Mouse (Mus musculus) G1E-ER4 (cell line): ENCODE measurements around the gene Cyp2c23. TPM values are rescaled to one million over a fixed set of nuclear protein-coding genes. Genes with fewer than 3 reads are reported as not detected.

ENCODE experiments used
- GATA1 ChIP-seq: IDR thresholded peaks from one replicate; pipeline ENCODE4 v1.8.0; 2012; ENCODE audit warnings: low read length, inconsistent platforms
- polyA plus RNA-seq: library from polyadenylated mRNA; stranded (reverse); fragments of >175 nt; gene quantifications from 2 replicates; pipeline ENCODE4 v1.2.3, GENCODE M21; 2012

The Cyp2c23 gene
- polyA plus RNA-seq, 1 experiment, result not detected

DNA sequence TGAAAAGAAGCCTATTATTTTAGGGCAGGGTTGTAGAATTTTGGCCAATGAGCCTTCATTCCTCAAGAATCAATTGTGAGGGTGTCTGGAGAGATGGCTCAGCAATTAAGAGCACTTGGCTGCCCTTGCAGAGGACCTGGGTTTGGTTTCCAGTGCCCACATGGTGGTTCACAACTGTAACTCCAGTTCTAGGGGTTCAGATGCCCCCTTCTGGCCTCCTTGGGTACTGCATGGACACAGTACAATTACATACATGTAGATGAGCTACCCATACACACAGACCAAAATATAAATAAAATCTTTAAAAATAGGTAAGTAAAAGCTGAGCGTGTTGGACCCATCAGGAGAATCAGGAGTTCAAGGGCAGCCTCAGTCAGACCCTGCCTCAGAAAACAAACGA lies 67.8 kb downstream of the Cyp2c23 start:
- no peak for TF ChIP-seq GATA1

DNA sequence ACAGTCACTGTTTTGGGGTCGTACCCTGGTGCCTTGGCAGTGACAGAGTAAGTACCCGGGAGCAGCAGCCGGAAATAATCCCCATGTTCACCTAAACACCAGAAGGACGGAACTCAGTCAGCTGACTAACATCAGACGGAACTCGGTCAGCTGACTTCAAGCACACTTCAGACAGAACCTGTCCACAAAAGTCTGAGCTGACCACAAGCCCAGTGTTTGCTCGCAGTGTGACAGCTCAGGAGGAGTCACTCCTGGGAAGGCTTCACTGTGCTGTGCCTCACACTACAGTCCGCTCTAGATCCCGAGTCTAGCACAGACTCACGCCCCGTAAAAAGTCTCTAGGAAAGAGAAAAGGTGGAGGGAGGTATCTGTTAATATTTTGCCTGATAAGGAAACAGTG lies 69.0 kb downstream of the Cyp2c23 start:
- no peak for TF ChIP-seq GATA1

DNA sequence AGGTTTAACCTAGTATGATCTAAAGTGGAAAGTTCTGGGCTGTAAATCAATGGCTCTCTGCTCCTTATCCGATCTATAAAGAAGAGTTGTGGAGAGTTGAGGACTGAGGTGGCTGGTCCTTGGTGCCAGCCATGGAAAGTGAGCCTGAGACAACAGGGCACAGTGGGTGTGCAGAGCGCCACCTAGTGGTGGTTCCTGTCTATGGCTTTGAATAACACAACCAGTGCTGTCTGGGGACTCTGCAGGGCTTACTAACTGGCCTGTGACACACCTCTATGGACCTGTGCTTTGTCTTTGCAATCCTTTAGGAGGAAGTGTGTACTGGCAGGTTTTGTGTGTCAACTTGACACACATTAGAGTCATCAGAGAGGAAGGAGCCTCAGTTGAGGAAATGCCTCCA lies 69.8 kb downstream of the Cyp2c23 start:
- TF ChIP-seq GATA1, result no peak

DNA sequence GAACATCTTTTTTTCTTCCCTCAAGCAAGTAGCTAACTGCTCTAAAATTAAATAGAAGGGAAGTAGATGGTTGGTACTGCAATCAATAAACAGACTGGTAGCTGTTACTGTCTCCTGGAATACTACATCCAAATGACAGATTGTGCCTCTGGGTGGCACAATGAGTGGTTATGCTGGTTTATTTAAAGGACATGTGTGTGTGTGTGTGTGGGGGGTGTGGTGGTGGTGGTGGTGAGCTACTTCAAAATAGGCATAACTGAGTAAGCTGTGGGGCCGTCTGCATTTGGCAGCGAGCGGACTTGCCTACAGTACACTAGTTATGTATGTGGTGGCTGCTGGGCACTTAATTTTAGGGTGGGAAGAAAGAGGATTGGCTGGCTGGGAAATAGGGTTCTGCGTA lies 71.1 kb downstream of the Cyp2c23 start:
- TF ChIP-seq GATA1, result no peak

DNA sequence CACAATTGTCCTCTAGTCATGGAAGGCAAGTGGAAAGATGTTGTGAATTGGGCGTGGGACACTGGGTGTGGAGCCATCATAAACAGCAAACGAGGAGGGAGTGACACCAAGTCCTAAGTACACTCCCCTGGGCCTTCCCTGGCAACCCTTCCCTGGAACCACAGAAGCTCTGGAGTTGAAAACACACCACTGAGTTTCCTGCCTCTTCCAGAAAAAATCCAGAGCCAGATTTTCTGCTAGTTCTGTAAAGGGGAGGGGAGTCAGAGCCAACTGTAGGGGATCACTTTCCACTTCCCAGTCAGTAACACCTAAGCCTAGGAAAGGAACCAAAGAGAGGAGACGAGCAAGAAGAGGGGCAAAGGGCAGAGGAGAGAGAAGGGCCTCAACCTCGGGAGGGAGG lies 71.6 kb downstream of the Cyp2c23 start:
- TF ChIP-seq GATA1, result no peak

DNA sequence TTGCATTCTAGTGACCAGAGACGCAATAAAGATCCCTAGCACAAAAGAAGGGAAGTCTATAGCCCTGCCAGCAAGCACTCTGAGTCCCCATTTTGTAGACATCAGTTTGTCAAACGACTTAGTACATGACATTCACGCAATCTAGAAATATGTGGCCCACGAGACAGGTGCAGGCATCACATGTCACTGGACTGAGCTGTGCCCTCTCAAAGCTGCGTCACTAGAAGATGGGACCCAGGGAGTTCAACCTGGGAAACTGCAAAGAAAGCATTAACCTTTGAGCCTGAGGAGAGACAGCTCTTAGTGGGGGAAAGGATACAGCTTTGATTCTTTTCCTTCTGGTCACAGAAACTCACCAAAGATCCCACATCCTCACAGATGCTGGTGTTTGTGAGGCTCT lies 73.7 kb downstream of the Cyp2c23 start:
- no peak for TF ChIP-seq GATA1

Other genes starting within 250 kb of the Cyp2c23 start
- not detected in 2 replicates for gene Abcc2, start 247.0 kb downstream of the Cyp2c23 start, polyA plus RNA-seq
- not detected in 2 replicates for gene Dnmbp, start 89.0 kb downstream of the Cyp2c23 start, polyA plus RNA-seq
- gene Cpn1, start 42.7 kb downstream of the Cyp2c23 start, polyA plus RNA-seq, result not detected in 2 replicates
- 10.1 and 11.8 TPM in 2 replicates for gene Erlin1, start 40.6 kb upstream of the Cyp2c23 start, polyA plus RNA-seq
- gene Chuk, start 78.3 kb upstream of the Cyp2c23 start, polyA plus RNA-seq, result 12.1 and 15.8 TPM in 2 replicates
- gene Cwf19l1, start 106.7 kb upstream of the Cyp2c23 start, polyA plus RNA-seq, result 8.3 and 10.7 TPM in 2 replicates
- 159 and 217 TPM in 2 replicates for gene Bloc1s2, start 117.2 kb upstream of the Cyp2c23 start, polyA plus RNA-seq
- not detected in 2 replicates for gene Pkd2l1, start 163.2 kb upstream of the Cyp2c23 start, polyA plus RNA-seq
- gene Scd3, start 174.1 kb upstream of the Cyp2c23 start, polyA plus RNA-seq, result not detected in 2 replicates